In the genomic region with DNA sequence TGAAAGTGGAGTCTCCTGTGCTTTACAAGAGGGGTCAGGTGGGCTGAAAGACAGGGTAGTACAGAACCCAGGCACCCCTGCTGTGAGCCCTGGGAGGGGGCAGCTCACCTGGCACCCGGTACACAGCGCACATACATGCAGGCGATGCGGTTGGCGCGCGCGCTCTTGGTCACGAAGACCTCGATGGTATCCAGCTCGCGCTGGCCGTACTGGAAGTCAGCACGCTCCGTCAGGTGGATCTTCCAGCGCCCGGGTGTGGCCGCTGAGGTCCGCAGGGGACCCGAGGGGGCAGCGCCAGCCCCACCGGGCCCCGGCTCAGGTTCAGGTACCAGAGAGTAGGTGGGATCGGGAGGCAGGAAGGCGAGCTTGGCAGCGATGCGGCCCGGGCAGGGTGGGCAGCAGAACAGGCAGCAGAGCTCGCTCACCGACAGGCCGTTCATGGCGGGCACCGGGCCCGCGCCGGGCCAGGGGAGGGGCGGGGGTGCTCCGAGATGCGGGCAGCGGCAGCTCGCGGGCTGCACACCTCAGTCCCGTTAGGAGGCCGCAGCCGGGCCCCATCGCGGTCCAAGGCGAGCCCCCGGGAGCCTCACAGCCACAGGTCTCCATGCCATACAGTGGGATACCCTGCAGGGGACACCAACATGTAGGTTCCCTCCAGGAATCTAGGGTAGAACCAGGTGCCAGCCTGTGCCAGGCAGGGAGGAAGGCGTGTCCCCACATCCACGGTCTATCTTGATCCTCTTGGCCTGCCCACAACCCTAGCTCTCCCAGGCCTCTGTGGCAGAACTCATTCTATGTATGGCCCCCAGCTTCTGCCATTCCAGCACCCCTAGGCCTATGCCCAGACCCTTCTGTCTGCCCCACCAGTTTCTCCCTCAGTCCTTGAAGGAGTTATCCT, we compare ENCODE assay signal across 10 mouse cellular contexts. TPM values are rescaled to one million over a fixed set of nuclear protein-coding genes. Genes with fewer than 3 reads are reported as not detected.
DNase-seq lines count a peak whose midpoint lies in the region; ATAC-seq and TF ChIP-seq lines count a peak whose summit lies in the region.
"Had no signal": no experiment of that assay in that cellular context is flagged by ENCODE, and none has a peak within 500 bp of the region (broad histone marks: within the 10 kb centered on the region; RNA-seq: fewer than 3 reads in every experiment).

No protein-coding gene starts in this region.

- no peaks in the 10 kb centered on the region for H3K27me3 ChIP-seq in forebrain, embryonic 11.5 days (ENCODE audit: control insufficient read depth, insufficient read depth, low read length)
- no peaks in the 10 kb centered on the region for H3K27me3 ChIP-seq in forebrain, postnatal 0 days (ENCODE audit: insufficient read depth, low read length)
- no peaks in the 10 kb centered on the region for H3K27me3 ChIP-seq in lung, embryonic 15.5 days
- H3K27me3 ChIP-seq in hindbrain, postnatal 0 days (ENCODE audit: insufficient read depth, low read length) = no peaks in the 10 kb centered on the region
- no peaks in the 10 kb centered on the region for H3K27me3 ChIP-seq in neural tube, embryonic 12.5 days (replicated peaks)

- H3K4me3 ChIP-seq in forebrain, embryonic 11.5 days (ENCODE audit: low read depth, low read length) = no peak overlapping the region
- H3K4me3 ChIP-seq in forebrain, postnatal 0 days (ENCODE audit: low read depth, low read length) = no peak overlapping the region
- peak overlapping the region; percentile 27 for H3K4me3 ChIP-seq in lung, embryonic 15.5 days
- no peak overlapping the region for H3K4me3 ChIP-seq in hindbrain, postnatal 0 days (ENCODE audit: low read length)
- H3K4me3 ChIP-seq in neural tube, embryonic 12.5 days = no peak overlapping the region
- H3K4me3 ChIP-seq: erythroblast, embryonic 14.5 days had no signal

- peak; percentile 52 for DNase-seq in forebrain, embryonic 11.5 days (ENCODE audit: low spot score)
- no peak for DNase-seq in forebrain, postnatal 0 days
- DNase-seq in lung, postnatal 25 days (ENCODE audit: low spot score) = no peak
- DNase-seq in hindbrain, postnatal 0 days (ENCODE audit: low spot score) = no peak
- no peak for DNase-seq in right cerebral cortex, adult 18-20 months
- no peak for DNase-seq in layer of hippocampus, postnatal 25 days (ENCODE audit: extremely low spot score in 1 of 2, low spot score in 1 of 2)
- DNase-seq: B cell, adult 2 months had no signal

- H3K4me1 ChIP-seq in forebrain, embryonic 11.5 days (replicated peaks; ENCODE audit: control insufficient read depth, insufficient read depth, low read length) = peaks cover 14% of the 10 kb centered on the region
- peaks cover 10% of the 10 kb centered on the region for H3K4me1 ChIP-seq in forebrain, postnatal 0 days (ENCODE audit: insufficient read depth)
- H3K4me1 ChIP-seq in lung, embryonic 15.5 days = peaks cover 23% of the 10 kb centered on the region
- H3K4me1 ChIP-seq in hindbrain, postnatal 0 days (ENCODE audit: insufficient read depth, low read length) = 0 out of 2 replicates have a peak, but pooled peaks cover 13% of the 10 kb centered on the region
- H3K4me1 ChIP-seq in neural tube, embryonic 12.5 days = peaks cover 30% of the 10 kb centered on the region

- H3K9me3 ChIP-seq in forebrain, embryonic 11.5 days (ENCODE audit: control insufficient read depth, low read length) = no peaks in the 10 kb centered on the region
- H3K9me3 ChIP-seq in forebrain, postnatal 0 days (ENCODE audit: low read length) = no peaks in the 10 kb centered on the region
- no peaks in the 10 kb centered on the region for H3K9me3 ChIP-seq in lung, embryonic 15.5 days
- no peaks in the 10 kb centered on the region for H3K9me3 ChIP-seq in hindbrain, postnatal 0 days (ENCODE audit: low read length)
- no peaks in the 10 kb centered on the region for H3K9me3 ChIP-seq in neural tube, embryonic 12.5 days

- no peaks in the 10 kb centered on the region; the same call in 1 of the 2 replicates for H3K36me3 ChIP-seq in forebrain, embryonic 11.5 days (ENCODE audit: control insufficient read depth, insufficient read depth, low read length)
- peaks cover 25% of the 10 kb centered on the region for H3K36me3 ChIP-seq in forebrain, postnatal 0 days (ENCODE audit: insufficient read depth)
- H3K36me3 ChIP-seq in lung, embryonic 15.5 days = peaks cover 32% of the 10 kb centered on the region
- no peaks in the 10 kb centered on the region for H3K36me3 ChIP-seq in hindbrain, postnatal 0 days (ENCODE audit: insufficient read depth, low read length)
- peaks cover 41% of the 10 kb centered on the region for H3K36me3 ChIP-seq in neural tube, embryonic 12.5 days

- no peak overlapping the region for H3K9ac ChIP-seq in forebrain, embryonic 11.5 days (ENCODE audit: low read length)
- no peak overlapping the region for H3K9ac ChIP-seq in forebrain, postnatal 0 days
- H3K9ac ChIP-seq in lung, embryonic 15.5 days = peak overlapping the region; percentile 5; the same call in 1 of the 2 replicates
- H3K9ac ChIP-seq in hindbrain, postnatal 0 days (replicated peaks; ENCODE audit: low read length) = 0 out of 2 replicates have a peak overlapping the region, but pooled peaks have one; percentile 22
- H3K9ac ChIP-seq in neural tube, embryonic 12.5 days = no peak overlapping the region

- no peak overlapping the region for H3K4me2 ChIP-seq in forebrain, embryonic 11.5 days (ENCODE audit: low read depth, low read length, severe bottlenecking)
- no peak overlapping the region; the same call in 1 of the 2 replicates for H3K4me2 ChIP-seq in forebrain, postnatal 0 days (ENCODE audit: low read depth)
- peak overlapping the region; percentile 43 for H3K4me2 ChIP-seq in lung, embryonic 15.5 days
- 0 out of 2 replicates have a peak overlapping the region, but pooled peaks have one; percentile 7 for H3K4me2 ChIP-seq in hindbrain, postnatal 0 days (ENCODE audit: low read depth, low read length)
- H3K4me2 ChIP-seq in neural tube, embryonic 12.5 days (replicated peaks) = 0 out of 2 replicates have a peak overlapping the region, but pooled peaks have one; percentile 10

- no peak for TF ChIP-seq CTCF in forebrain, postnatal 0 days (IDR thresholded peaks at IDR 0.05; ENCODE audit: low read depth)
- TF ChIP-seq CTCF in hindbrain, postnatal 0 days (IDR thresholded peaks at IDR 0.05; ENCODE audit: low read depth) = no peak

- WGBS in forebrain, embryonic 11.5 days = 93% methylated on average over 51 of the region's 51 CpGs
- WGBS in forebrain, postnatal 0 days = 96% methylated on average over 48 of the region's 51 CpGs
- 88% methylated on average over 49 of the region's 51 CpGs for WGBS in lung, embryonic 15.5 days
- WGBS in hindbrain, postnatal 0 days = 94% methylated on average over 51 of the region's 51 CpGs
- 97% methylated on average over 46 of the region's 51 CpGs for WGBS in neural tube, embryonic 12.5 days

- no peak for ATAC-seq in forebrain, embryonic 11.5 days (replicated peaks; ENCODE audit: low FRiP score)
- no peak for ATAC-seq in forebrain, postnatal 0 days
- no peak for ATAC-seq in lung, embryonic 15.5 days (ENCODE audit: borderline replicate concordance, extremely low read depth, low FRiP score, low TSS enrichment)
- no peak for ATAC-seq in hindbrain, postnatal 0 days
- ATAC-seq in neural tube, embryonic 12.5 days (ENCODE audit: low FRiP score, low read depth) = no peak

- H3K27ac ChIP-seq in forebrain, embryonic 11.5 days (ENCODE audit: low read depth, low read length) = 0 out of 2 replicates have a peak overlapping the region, but pooled peaks have one; percentile 31
- H3K27ac ChIP-seq in forebrain, postnatal 0 days (ENCODE audit: low read depth, low read length) = no peak overlapping the region
- H3K27ac ChIP-seq in lung, embryonic 15.5 days = peak overlapping the region; percentile 62
- H3K27ac ChIP-seq in hindbrain, postnatal 0 days = no peak overlapping the region; the same call in 1 of the 2 replicates
- no peak overlapping the region for H3K27ac ChIP-seq in neural tube, embryonic 12.5 days

RNA-seq across cellular contexts. Expression of gene Abhd17a, which starts 3.5 kb away (rescaled TPM):
- polyA plus RNA-seq in forebrain, embryonic 11.5 days (2014; fragmentation: Nextera tagmentation; extraction: Ambion mirVana) = 94.6 and 121 TPM in 2 replicates
- total RNA-seq in forebrain, postnatal 0 days (2014; rRNA removed) = 156 and 201 TPM in 2 replicates
- polyA plus RNA-seq in forebrain, postnatal 0 days (2015; fragmentation: Nextera tagmentation; extraction: Ambion mirVana) = 154 and 155 TPM in 2 replicates
- polyA plus RNA-seq in lung, embryonic 15.5 days (2015; fragmentation: Nextera tagmentation; extraction: Ambion mirVana) = 122 and 133 TPM in 2 replicates
- total RNA-seq in hindbrain, postnatal 0 days (2014; rRNA removed) = 389 and 721 TPM in 2 replicates
- polyA plus RNA-seq in hindbrain, postnatal 0 days (2015; fragmentation: Nextera tagmentation; extraction: Ambion mirVana) = 159 and 171 TPM in 2 replicates
- polyA plus RNA-seq in neural tube, embryonic 12.5 days (2016; fragmentation: Nextera tagmentation; extraction: Ambion mirVana) = 126 and 127 TPM in 2 replicates
- total RNA-seq in layer of hippocampus, postnatal 25 days (2021) = 100 to 1,000 TPM; 184 to 192 TPM

RNA-seq across cellular contexts. Expression of gene Klf16, which starts 9.5 kb away (rescaled TPM):
- polyA plus RNA-seq in forebrain, embryonic 11.5 days (2014; fragmentation: Nextera tagmentation; extraction: Ambion mirVana) = 5.9 and 7.7 TPM in 2 replicates
- total RNA-seq in forebrain, postnatal 0 days (2014; rRNA removed) = 17.9 and 18.7 TPM in 2 replicates
- 13.3 and 14.1 TPM in 2 replicates for polyA plus RNA-seq in forebrain, postnatal 0 days (2015; fragmentation: Nextera tagmentation; extraction: Ambion mirVana)
- polyA plus RNA-seq in lung, embryonic 15.5 days (2015; fragmentation: Nextera tagmentation; extraction: Ambion mirVana) = 10.1 and 10.2 TPM in 2 replicates
- total RNA-seq in hindbrain, postnatal 0 days (2014; rRNA removed) = 16.6 and 17.0 TPM in 2 replicates
- polyA plus RNA-seq in hindbrain, postnatal 0 days (2015; fragmentation: Nextera tagmentation; extraction: Ambion mirVana) = 8.2 and 8.6 TPM in 2 replicates
- polyA plus RNA-seq in neural tube, embryonic 12.5 days (2016; fragmentation: Nextera tagmentation; extraction: Ambion mirVana) = 7.3 and 7.5 TPM in 2 replicates
- total RNA-seq in layer of hippocampus, postnatal 25 days (2021) = 10 to 100 TPM; 57.3 to 57.6 TPM

RNA-seq across cellular contexts. Expression of gene Scamp4, which starts 16.0 kb away (rescaled TPM):
- 67.7 and 78.5 TPM in 2 replicates for polyA plus RNA-seq in forebrain, embryonic 11.5 days (2014; fragmentation: Nextera tagmentation; extraction: Ambion mirVana)
- 21.0 and 24.1 TPM in 2 replicates for total RNA-seq in forebrain, postnatal 0 days (2014; rRNA removed)
- 86.8 and 87.9 TPM in 2 replicates for polyA plus RNA-seq in forebrain, postnatal 0 days (2015; fragmentation: Nextera tagmentation; extraction: Ambion mirVana)
- 79.0 and 84.8 TPM in 2 replicates for polyA plus RNA-seq in lung, embryonic 15.5 days (2015; fragmentation: Nextera tagmentation; extraction: Ambion mirVana)
- 39.5 and 43.2 TPM in 2 replicates for total RNA-seq in hindbrain, postnatal 0 days (2014; rRNA removed)
- polyA plus RNA-seq in hindbrain, postnatal 0 days (2015; fragmentation: Nextera tagmentation; extraction: Ambion mirVana) = 68.3 and 69.1 TPM in 2 replicates
- polyA plus RNA-seq in neural tube, embryonic 12.5 days (2016; fragmentation: Nextera tagmentation; extraction: Ambion mirVana) = 60.8 and 63.9 TPM in 2 replicates
- total RNA-seq in layer of hippocampus, postnatal 25 days (2021) = 10 to 100 TPM; 44.1 to 45.5 TPM

RNA-seq across cellular contexts. Expression of gene Adat3, which starts 16.0 kb away (rescaled TPM):
- 7.6 and 9.5 TPM in 2 replicates for polyA plus RNA-seq in forebrain, embryonic 11.5 days (2014; fragmentation: Nextera tagmentation; extraction: Ambion mirVana)
- 3.0 and 4.9 TPM in 2 replicates for total RNA-seq in forebrain, postnatal 0 days (2014; rRNA removed)
- 4.2 and 4.5 TPM in 2 replicates for polyA plus RNA-seq in forebrain, postnatal 0 days (2015; fragmentation: Nextera tagmentation; extraction: Ambion mirVana)
- polyA plus RNA-seq in lung, embryonic 15.5 days (2015; fragmentation: Nextera tagmentation; extraction: Ambion mirVana) = 9.1 TPM in 2 replicates
- 7.3 and 11.4 TPM in 2 replicates for total RNA-seq in hindbrain, postnatal 0 days (2014; rRNA removed)
- 3.6 and 4.0 TPM in 2 replicates for polyA plus RNA-seq in hindbrain, postnatal 0 days (2015; fragmentation: Nextera tagmentation; extraction: Ambion mirVana)
- 5.4 and 6.7 TPM in 2 replicates for polyA plus RNA-seq in neural tube, embryonic 12.5 days (2016; fragmentation: Nextera tagmentation; extraction: Ambion mirVana)
- total RNA-seq in layer of hippocampus, postnatal 25 days (2021) = 1 to 10 TPM; 1.7 to 1.8 TPM

RNA-seq across cellular contexts. Expression of gene Gm49322, which starts 19.2 kb away (rescaled TPM):
- polyA plus RNA-seq in forebrain, embryonic 11.5 days (2014; fragmentation: Nextera tagmentation; extraction: Ambion mirVana) = 3.6 and 4.7 TPM in 2 replicates
- total RNA-seq in forebrain, postnatal 0 days (2014; rRNA removed) = 1.2 and 2.7 TPM in 2 replicates
- 0.58 and 0.69 TPM in 2 replicates for polyA plus RNA-seq in forebrain, postnatal 0 days (2015; fragmentation: Nextera tagmentation; extraction: Ambion mirVana)
- 3.2 and 5.1 TPM in 2 replicates for polyA plus RNA-seq in lung, embryonic 15.5 days (2015; fragmentation: Nextera tagmentation; extraction: Ambion mirVana)
- total RNA-seq in hindbrain, postnatal 0 days (2014; rRNA removed) = 0.54 and 2.2 TPM in 2 replicates
- 1.1 TPM in 2 replicates for polyA plus RNA-seq in hindbrain, postnatal 0 days (2015; fragmentation: Nextera tagmentation; extraction: Ambion mirVana)
- polyA plus RNA-seq in neural tube, embryonic 12.5 days (2016; fragmentation: Nextera tagmentation; extraction: Ambion mirVana) = 3.6 and 6.0 TPM in 2 replicates
- total RNA-seq in layer of hippocampus, postnatal 25 days (2021) = 1 to 10 TPM; 2.4 to 3.4 TPM

Comparison
In these comparisons a context has a peak if more than half of its experiments do, and no peak if none do; other contexts are left out.
1. H3K27ac ChIP-seq: peak in forebrain, embryonic 11.5 days (single experiment) and lung, embryonic 15.5 days (single experiment); none in forebrain, postnatal 0 days (single experiment), hindbrain, postnatal 0 days (single experiment) and neural tube, embryonic 12.5 days (single experiment).
2. H3K4me2 ChIP-seq: peak in lung, embryonic 15.5 days (single experiment), hindbrain, postnatal 0 days (single experiment) and neural tube, embryonic 12.5 days (single experiment); none in forebrain, embryonic 11.5 days (single experiment) and forebrain, postnatal 0 days (single experiment).
3. H3K9ac ChIP-seq: peak in lung, embryonic 15.5 days (single experiment) and hindbrain, postnatal 0 days (single experiment); none in forebrain, embryonic 11.5 days (single experiment), forebrain, postnatal 0 days (single experiment) and neural tube, embryonic 12.5 days (single experiment).